Mouse (Mus musculus) MEL (cell line): ENCODE measurements around the gene Lipc.

Source experiments
- CTCF ChIP-seq, 3 experiments: IDR thresholded peaks in 2 of 3; conservative IDR thresholded peaks in 1 of 3; 2 replicates each; pipeline ENCODE4 v1.5.1; 2011 to 2012; ENCODE audit warnings: low read length in 3 of 3, low read depth in 2 of 3, mild to moderate bottlenecking in 2 of 3, improper control_type of control experiment in 1 of 3, inconsistent platforms in 1 of 3, mixed read lengths in 1 of 3, moderate library complexity in 1 of 3; ENCODE audit not compliant: control insufficient read depth in 1 of 3, insufficient read depth in 1 of 3, poor library complexity in 1 of 3, severe bottlenecking in 1 of 3
- GABPA ChIP-seq: IDR thresholded peaks from 2 replicates; pipeline ENCODE4 v1.6.1; 2012; ENCODE audit warnings: low read depth, mild to moderate bottlenecking, inconsistent platforms, low read length, improper control_type of control experiment, moderate library complexity
- MYC ChIP-seq: IDR thresholded peaks from 2 replicates; pipeline ENCODE4 v1.6.1; 2011; ENCODE audit warnings: low read depth, mild to moderate bottlenecking, low read length, improper control_type of control experiment, moderate library complexity
- POLR2A ChIP-seq, 2 experiments: IDR thresholded peaks; 2 replicates each; pipeline ENCODE4 v1.6.1; 2011 to 2012; ENCODE audit warnings: low read length in 2 of 2, mild to moderate bottlenecking in 2 of 2, control low read depth in 1 of 2, improper control_type of control experiment in 1 of 2, low read depth in 1 of 2, moderate library complexity in 1 of 2; ENCODE audit not compliant: control insufficient read depth in 1 of 2, insufficient read depth in 1 of 2, poor library complexity in 1 of 2
- POLR2AphosphoS5 ChIP-seq: IDR thresholded peaks from 2 replicates; pipeline ENCODE4 v1.6.1; 2012; ENCODE audit warnings: low read depth, borderline replicate concordance, mild to moderate bottlenecking, inconsistent platforms, low read length, moderate library complexity, mixed read lengths
- SIN3A ChIP-seq: IDR thresholded peaks from 2 replicates; pipeline ENCODE4 v1.6.1; 2012; ENCODE audit warnings: low read length, improper control_type of control experiment, inconsistent platforms
- TAL1 ChIP-seq: IDR thresholded peaks from 2 replicates; pipeline ENCODE4 v1.6.1; 2012; ENCODE audit warnings: mild to moderate bottlenecking, inconsistent platforms, low read length, moderate library complexity, mixed read lengths
- TBP ChIP-seq: IDR thresholded peaks from 2 replicates; pipeline ENCODE4 v1.8.0; 2011; ENCODE audit warnings: low read depth, low read length, improper control_type of control experiment
- ZKSCAN1 ChIP-seq: IDR thresholded peaks from 2 replicates; pipeline ENCODE4 v1.6.1; 2012; ENCODE audit warnings: low read depth, mild to moderate bottlenecking, inconsistent platforms, low read length, improper control_type of control experiment, moderate library complexity

DNA sequence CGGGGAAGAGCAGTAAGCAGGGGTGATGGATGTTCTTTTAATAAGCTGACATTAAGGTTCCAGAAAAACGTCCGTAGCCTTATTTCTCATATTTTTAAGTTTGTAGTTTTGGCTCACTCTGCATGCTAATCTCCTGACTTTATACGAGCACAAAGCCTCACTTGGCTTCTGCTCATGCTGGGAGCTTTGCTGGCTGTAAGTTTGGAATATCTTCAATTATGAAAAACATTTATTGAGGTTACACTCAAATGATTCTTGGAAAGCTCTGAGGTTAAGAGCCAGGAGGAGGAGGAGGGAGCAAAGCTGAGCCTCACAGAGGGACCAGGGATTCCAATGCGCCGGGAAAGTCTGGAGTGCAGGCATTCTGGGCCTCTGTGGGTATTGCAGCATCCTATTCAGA, 41.3 kb upstream of the Lipc start:
- no peak for TF ChIP-seq ZKSCAN1
- TF ChIP-seq POLR2AphosphoS5, result no peak
- no peak for TF ChIP-seq TBP
- TF ChIP-seq GABPA, result no peak
- TF ChIP-seq TAL1, result no peak
- no peak for TF ChIP-seq POLR2A (IDR thresholded peaks at IDR 0.05; ENCODE audit: control insufficient read depth in 1 of 2, insufficient read depth in 1 of 2, low read depth in 1 of 2, low read length in 2 of 2, poor library complexity in 1 of 2)
- no peak for TF ChIP-seq SIN3A
- TF ChIP-seq CTCF (IDR thresholded peaks at IDR 0.05 in 2 of 3, conservative IDR thresholded peaks at IDR 0.05 in 1 of 3; ENCODE audit: control insufficient read depth in 1 of 3, insufficient read depth in 1 of 3, low read depth in 2 of 3, low read length in 3 of 3, poor library complexity in 1 of 3, severe bottlenecking in 1 of 3), result no peak
- no peak for TF ChIP-seq MYC
